Mouse (Mus musculus) erythroblast, embryonic 14.5 days (primary cell): ENCODE results near the gene Rpl10a. TPM values are rescaled to one million over a fixed set of nuclear protein-coding genes. Genes with fewer than 3 reads are reported as not detected.

Source experiments
- H3K27me3 ChIP-seq: 2 replicates; pipeline ENCODE4 v1.6.1; 2012; ENCODE audit warnings: inconsistent platforms; ENCODE audit not compliant: control insufficient read depth
- H3K36me3 ChIP-seq: 2 replicates; pipeline ENCODE4 v1.6.1; 2012; ENCODE audit warnings: mild to moderate bottlenecking, inconsistent platforms; ENCODE audit not compliant: control insufficient read depth
- H3K4me1 ChIP-seq: 2 replicates; pipeline ENCODE4 v1.6.1; 2012; ENCODE audit warnings: inconsistent platforms; ENCODE audit not compliant: control insufficient read depth
- H3K4me3 ChIP-seq: replicated peaks from 2 replicates; pipeline ENCODE3; 2012; ENCODE audit warnings: moderate library complexity, mild to moderate bottlenecking, inconsistent platforms
- H3K9me3 ChIP-seq: 2 replicates; pipeline ENCODE4 v1.6.1; 2012; ENCODE audit warnings: low read length, inconsistent platforms, mixed read lengths; ENCODE audit not compliant: control insufficient read depth
- GATA1 ChIP-seq: IDR thresholded peaks from 2 replicates; pipeline ENCODE4 v1.6.1; 2012; ENCODE audit warnings: low read length, inconsistent platforms, mixed read lengths
- TAL1 ChIP-seq: IDR thresholded peaks from 3 replicates; pipeline ENCODE4 v1.6.1; 2012; ENCODE audit warnings: low read length, inconsistent platforms, mixed read lengths
- polyA plus RNA-seq: library from polyadenylated mRNA; stranded (reverse); fragments of >175 nt; gene quantifications from 2 replicates; pipeline ENCODE4 v1.2.3, GENCODE M21; 2012

The Rpl10a gene
- polyA plus RNA-seq, 1 experiment, result 529 TPM

DNA sequence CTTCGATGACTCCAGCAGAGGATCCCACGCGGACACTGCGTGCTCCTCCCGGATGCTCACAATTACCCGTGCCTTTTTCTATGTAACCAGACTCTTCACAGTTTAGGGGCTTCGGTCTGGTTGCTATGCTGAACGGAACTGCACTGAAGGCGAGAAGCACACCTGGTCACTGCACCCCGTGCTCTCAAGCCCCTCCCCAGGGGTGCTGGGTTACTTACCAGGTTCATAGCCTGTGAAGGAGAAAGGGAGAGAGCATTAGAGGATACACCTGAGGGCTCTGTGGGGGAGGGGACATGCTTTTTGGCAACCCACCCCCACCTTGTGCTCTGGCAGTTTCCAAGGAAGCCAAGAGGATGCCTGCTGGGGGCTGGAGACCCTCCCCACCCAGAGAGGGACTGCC lies 7.0 kb downstream of the Rpl10a start:
- TF ChIP-seq GATA1 (no peak), TAL1 (no peak)
- Histone ChIP-seq H3K4me3 (no peak overlapping the region), H3K36me3 (peaks cover 42% of the 10 kb centered on the region), H3K27me3 (peaks cover 14% of the 10 kb centered on the region), H3K9me3 (no peaks in the 10 kb centered on the region), H3K4me1 (peaks cover 31% of the 10 kb centered on the region)

DNA sequence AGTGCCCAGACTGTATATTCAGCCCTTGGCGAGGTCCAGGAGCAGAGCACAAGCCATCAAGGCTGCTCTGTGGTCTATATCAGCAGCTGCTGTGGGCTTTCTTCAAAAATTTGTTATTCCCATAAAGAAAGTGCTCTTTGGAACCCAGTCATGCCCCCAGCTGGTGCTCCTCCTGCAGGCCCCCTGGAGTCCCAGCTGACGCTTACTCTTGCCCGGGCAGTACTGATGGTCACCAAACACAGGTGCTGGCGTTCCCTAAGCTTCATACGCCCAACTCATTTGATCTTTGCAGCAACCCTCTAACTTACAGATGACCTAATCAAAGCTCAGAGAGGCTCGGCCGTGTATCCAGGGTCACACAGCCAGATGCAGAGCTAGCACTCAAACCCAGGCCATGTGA lies 9.3 kb downstream of the Rpl10a start:
- H3K4me1 ChIP-seq, result peaks cover 30% of the 10 kb centered on the region
- peaks cover 22% of the 10 kb centered on the region for H3K36me3 ChIP-seq
- TF ChIP-seq TAL1, result no peak
- no peak for TF ChIP-seq GATA1
- H3K4me3 ChIP-seq, result no peak overlapping the region
- peaks cover 14% of the 10 kb centered on the region for H3K27me3 ChIP-seq
- no peaks in the 10 kb centered on the region for H3K9me3 ChIP-seq

GRCm38 (mm10) chr17:28340578-28340977 lies 12.3 kb downstream of the Rpl10a start:
- Histone ChIP-seq H3K27me3 (peaks cover 23% of the 10 kb centered on the region), H3K36me3 (peaks cover 8% of the 10 kb centered on the region; the same call in 1 of the 2 replicates), H3K9me3 (no peaks in the 10 kb centered on the region), H3K4me1 (peaks cover 34% of the 10 kb centered on the region), H3K4me3 (no peak overlapping the region)
- no peak for TF ChIP-seq GATA1
- TF ChIP-seq TAL1, result no peak

GRCm38 (mm10) chr17:28341091-28341490 lies 12.8 kb downstream of the Rpl10a start:
- no peaks in the 10 kb centered on the region for H3K9me3 ChIP-seq
- peak overlapping the region; percentile 26 for H3K4me3 ChIP-seq
- H3K36me3 ChIP-seq, result peaks cover 8% of the 10 kb centered on the region; the same call in 1 of the 2 replicates
- no peak for TF ChIP-seq TAL1
- TF ChIP-seq GATA1, result no peak
- H3K4me1 ChIP-seq, result peaks cover 35% of the 10 kb centered on the region
- H3K27me3 ChIP-seq, result peaks cover 28% of the 10 kb centered on the region

DNA sequence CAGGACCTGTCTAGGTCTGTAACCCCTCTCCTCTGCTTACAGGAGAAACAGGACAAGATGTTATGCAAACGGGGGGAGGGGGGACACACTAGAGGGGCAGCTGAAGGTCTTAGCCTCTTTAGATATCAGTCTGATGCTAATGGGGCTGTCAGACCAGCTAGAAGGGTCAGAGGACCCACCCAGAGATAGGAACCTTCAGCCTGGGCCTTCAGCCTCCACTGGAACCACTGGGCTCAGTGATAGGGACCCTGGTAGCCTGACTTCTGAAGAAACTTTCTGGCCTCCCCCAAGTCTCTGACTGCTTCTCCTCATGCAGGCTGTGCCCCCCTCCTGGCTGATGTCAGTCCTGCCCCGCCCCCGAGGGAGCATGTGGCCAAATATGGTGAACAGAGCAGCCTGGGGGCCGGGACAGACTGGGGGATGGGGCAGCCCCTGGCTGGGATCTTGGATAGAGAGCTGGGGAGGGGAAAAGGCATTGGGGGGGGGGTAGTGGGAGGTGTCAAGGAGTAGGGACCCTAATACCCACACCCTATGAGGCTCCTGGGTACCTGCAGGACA lies 15.9 kb downstream of the Rpl10a start:
- Histone ChIP-seq H3K36me3 (peaks cover 5% of the 10 kb centered on the region; the same call in 1 of the 2 replicates), H3K4me3 (no peak overlapping the region), H3K27me3 (peaks cover 52% of the 10 kb centered on the region), H3K9me3 (no peaks in the 10 kb centered on the region), H3K4me1 (peaks cover 30% of the 10 kb centered on the region)
- TF ChIP-seq TAL1 (no peak), GATA1 (no peak)

DNA sequence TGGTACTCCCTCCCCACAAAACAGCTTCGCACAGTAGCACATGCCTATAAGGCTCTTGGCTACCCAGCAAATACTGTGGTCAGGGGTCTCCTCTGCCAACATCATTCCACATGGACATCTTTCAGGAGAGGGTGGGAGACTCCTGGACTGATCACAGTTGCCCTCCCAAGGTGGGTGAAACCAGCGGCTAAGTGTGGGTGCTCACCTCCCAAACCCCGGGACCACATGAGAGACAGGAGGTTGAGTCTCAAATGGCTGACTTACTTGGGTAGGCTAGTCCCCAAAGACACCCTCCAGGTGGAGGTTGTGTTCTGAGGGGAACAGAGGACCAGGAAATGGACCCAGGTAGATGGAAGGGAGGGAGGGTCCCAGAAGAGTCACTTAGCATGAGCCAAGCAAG lies 16.4 kb downstream of the Rpl10a start:
- Histone ChIP-seq H3K4me3 (no peak overlapping the region), H3K36me3 (peaks cover 3% of the 10 kb centered on the region; the same call in 1 of the 2 replicates), H3K27me3 (peaks cover 57% of the 10 kb centered on the region), H3K9me3 (no peaks in the 10 kb centered on the region), H3K4me1 (peaks cover 34% of the 10 kb centered on the region)
- TF ChIP-seq GATA1, result no peak
- no peak for TF ChIP-seq TAL1

- peaks cover 63% of the 10 kb centered on the region for H3K27me3 ChIP-seq
- H3K4me3 ChIP-seq, result no peak overlapping the region
- no peaks in the 10 kb centered on the region for H3K9me3 ChIP-seq
- peaks cover 39% of the 10 kb centered on the region for H3K4me1 ChIP-seq
- no peaks in the 10 kb centered on the region; the same call in 1 of the 2 replicates for H3K36me3 ChIP-seq
- TF ChIP-seq GATA1 (no peak), TAL1 (no peak)
These were observed 17.0 kb downstream of the Rpl10a start for GRCm38 (mm10) chr17:28345271-28345721.

GRCm38 (mm10) chr17:28345882-28346281 lies 17.6 kb downstream of the Rpl10a start:
- Histone ChIP-seq H3K9me3 (no peaks in the 10 kb centered on the region), H3K27me3 (peaks cover 68% of the 10 kb centered on the region), H3K36me3 (no peaks in the 10 kb centered on the region), H3K4me3 (no peak overlapping the region), H3K4me1 (peaks cover 38% of the 10 kb centered on the region)
- TF ChIP-seq GATA1, result no peak
- no peak for TF ChIP-seq TAL1

- Histone ChIP-seq H3K4me3 (no peak overlapping the region), H3K36me3 (no peaks in the 10 kb centered on the region), H3K9me3 (no peaks in the 10 kb centered on the region), H3K4me1 (peaks cover 45% of the 10 kb centered on the region), H3K27me3 (peaks cover 80% of the 10 kb centered on the region)
- TF ChIP-seq TAL1 (no peak), GATA1 (no peak)
These were observed 19.1 kb downstream of the Rpl10a start for GRCm38 (mm10) chr17:28347327-28347726.

GRCm38 (mm10) chr17:28348211-28348610 lies 19.9 kb downstream of the Rpl10a start:
- Histone ChIP-seq H3K4me1 (peaks cover 50% of the 10 kb centered on the region), H3K9me3 (no peaks in the 10 kb centered on the region), H3K36me3 (no peaks in the 10 kb centered on the region), H3K27me3 (peaks cover 80% of the 10 kb centered on the region), H3K4me3 (no peak overlapping the region)
- TF ChIP-seq GATA1 (no peak), TAL1 (no peak)
